Mouse (Mus musculus): Measurements from ENCODE around the gene Sh3pxd2a.

GRCm38 (mm10) chr19:47242227-47242626 is 222.0 kb downstream of the Sh3pxd2a start:
- TF ChIP-seq CTCF (IDR thresholded peaks at IDR 0.05; ENCODE audit: low read depth) = no peak
- no peak for TF ChIP-seq EP300 (IDR thresholded peaks at IDR 0.05; ENCODE audit: low read depth)

All from heart, postnatal 0 days (tissue).